Mouse (Mus musculus) forebrain, embryonic 15.5 days (tissue): ENCODE results near the gene Nupl1. TPM values are rescaled to one million over a fixed set of nuclear protein-coding genes. Genes with fewer than 3 reads are reported as not detected.
A peak's percentile ranks its signal among the peaks of the same experiment; 100 is the strongest.

ENCODE experiments used
- ATAC-seq: fragments of 200-750 bp; cut with Nextera tagmentation; replicated peaks from 2 replicates; pipeline ENCODE4 v1.8.0; 2017; ENCODE audit warnings: mild to moderate bottlenecking, moderate TSS enrichment, moderate library complexity
- H3K27ac ChIP-seq: fragments of 300-500 bp; sonication (generic); replicated peaks from 2 replicates; pipeline ENCODE4 v1.5.1; 2015; ENCODE audit warnings: mild to moderate bottlenecking, inconsistent platforms
- H3K27me3 ChIP-seq: fragments of 300-500 bp; sonication (generic); 2 replicates; pipeline ENCODE4 v1.6.1; 2015; ENCODE audit warnings: inconsistent platforms
- H3K36me3 ChIP-seq: fragments of 300-500 bp; sonication (generic); 2 replicates; pipeline ENCODE4 v1.6.1; 2015; ENCODE audit warnings: mild to moderate bottlenecking, inconsistent platforms
- H3K4me1 ChIP-seq: fragments of 300-500 bp; sonication (generic); 2 replicates; pipeline ENCODE4 v1.6.1; 2015; ENCODE audit warnings: inconsistent platforms
- H3K4me2 ChIP-seq: fragments of 300-500 bp; sonication (generic); replicated peaks from 2 replicates; pipeline ENCODE4 v1.6.1; 2015; ENCODE audit warnings: mild to moderate bottlenecking, inconsistent platforms
- H3K4me3 ChIP-seq: fragments of 300-500 bp; sonication (generic); 2 replicates; pipeline ENCODE4 v1.5.1; 2015; ENCODE audit warnings: mild to moderate bottlenecking, inconsistent platforms
- H3K9ac ChIP-seq: fragments of 300-500 bp; sonication (generic); replicated peaks from 2 replicates; pipeline ENCODE4 v1.6.1; 2015; ENCODE audit warnings: mild to moderate bottlenecking, inconsistent platforms
- H3K9me3 ChIP-seq: fragments of 300-500 bp; sonication (generic); 2 replicates; pipeline ENCODE4 v1.6.1; 2016; ENCODE audit warnings: inconsistent platforms
- WGBS: fragments of 180-500 bp; shearing (Covaris S2); methylation state at CpG from one replicate; pipeline ENCODE4 v1.1.7; 2015; ENCODE audit warnings: mixed read lengths; 5-methylcytosine and 5-hydroxymethylcytosine counted together
- polyA plus RNA-seq: library from polyadenylated mRNA; unstranded; fragments of >200 nt; fragmentation: Nextera tagmentation; extraction: Ambion mirVana; gene quantifications from 2 replicates; pipeline ENCODE4 v1.2.1, GENCODE M21; 2015

Nupl1 gene
- 0.09 and 0.11 TPM in 2 replicates for polyA plus RNA-seq

DNA sequence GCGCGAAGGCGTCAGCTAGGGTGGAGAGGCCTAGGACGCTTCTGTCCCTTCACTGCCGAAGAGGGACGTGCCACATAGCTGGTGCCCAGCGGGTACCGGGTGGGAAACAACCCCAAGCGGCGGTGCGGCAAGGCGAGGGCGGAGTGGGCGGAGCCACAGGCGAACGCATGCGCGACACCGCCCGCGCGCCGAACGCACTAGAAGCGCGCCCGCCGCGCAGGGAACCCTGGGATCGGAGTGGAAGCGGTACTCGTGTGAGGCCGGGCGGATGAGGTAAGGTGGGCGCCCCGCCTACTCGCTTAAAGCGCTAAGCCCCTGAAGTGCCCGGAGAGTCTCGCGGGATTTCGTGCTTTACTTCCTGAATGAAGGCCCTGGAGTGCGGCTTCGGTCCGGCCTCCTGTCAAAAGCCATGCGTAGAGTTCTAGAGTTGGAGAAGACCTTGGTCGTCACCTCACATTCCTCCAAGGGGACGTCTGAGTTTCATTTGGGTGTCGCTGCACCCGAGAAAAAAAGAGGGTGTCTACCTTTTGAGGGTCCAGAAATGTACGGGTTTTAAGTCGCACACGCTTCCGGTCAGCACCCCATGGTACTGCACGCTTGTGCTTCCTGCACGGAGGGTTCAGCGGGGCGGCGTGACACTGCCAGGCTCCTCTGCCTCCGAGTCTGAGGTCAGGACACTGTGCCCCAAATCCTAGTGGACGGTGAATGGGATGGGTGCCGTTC is at the start of gene Nupl1, which contains the start of gene Gm49336:
Gene Nupl1, minus strand, starts transcription at position 151 of the 723 bp plus-strand sequence.
Gene Gm49336, minus strand, starts transcription at position 227 of the 723 bp plus-strand sequence.
- no peaks in the 10 kb centered on the region for H3K27me3 ChIP-seq
- H3K9ac ChIP-seq = peak within 1 kb of the TSS; percentile 87
- under 1% methylated on average over 62 of the region's 62 CpGs for WGBS
- peak; percentile 100 for ATAC-seq
- H3K4me1 ChIP-seq = peaks cover 26% of the 10 kb centered on the region
- peak within 1 kb of the TSS; percentile 81 for H3K4me2 ChIP-seq
- no peaks in the 10 kb centered on the region for H3K36me3 ChIP-seq
- peak within 1 kb of the TSS; percentile 94 for H3K27ac ChIP-seq
- no peaks in the 10 kb centered on the region for H3K9me3 ChIP-seq
- peak within 1 kb of the TSS; percentile 86 for H3K4me3 ChIP-seq

GRCm38 (mm10) chr14:60301024-60301423 is 49.8 kb upstream of the Nupl1 start:
- peak; percentile 60 for ATAC-seq
- H3K27ac ChIP-seq = peak overlapping the region; percentile 65
- 11% methylated on average over 6 of the region's 6 CpGs for WGBS
- H3K9ac ChIP-seq = no peak overlapping the region
- no peaks in the 10 kb centered on the region for H3K9me3 ChIP-seq
- no peaks in the 10 kb centered on the region for H3K27me3 ChIP-seq
- H3K4me1 ChIP-seq = peaks cover 32% of the 10 kb centered on the region
- no peak overlapping the region for H3K4me3 ChIP-seq
- no peak overlapping the region for H3K4me2 ChIP-seq
- H3K36me3 ChIP-seq = peaks cover 19% of the 10 kb centered on the region

DNA sequence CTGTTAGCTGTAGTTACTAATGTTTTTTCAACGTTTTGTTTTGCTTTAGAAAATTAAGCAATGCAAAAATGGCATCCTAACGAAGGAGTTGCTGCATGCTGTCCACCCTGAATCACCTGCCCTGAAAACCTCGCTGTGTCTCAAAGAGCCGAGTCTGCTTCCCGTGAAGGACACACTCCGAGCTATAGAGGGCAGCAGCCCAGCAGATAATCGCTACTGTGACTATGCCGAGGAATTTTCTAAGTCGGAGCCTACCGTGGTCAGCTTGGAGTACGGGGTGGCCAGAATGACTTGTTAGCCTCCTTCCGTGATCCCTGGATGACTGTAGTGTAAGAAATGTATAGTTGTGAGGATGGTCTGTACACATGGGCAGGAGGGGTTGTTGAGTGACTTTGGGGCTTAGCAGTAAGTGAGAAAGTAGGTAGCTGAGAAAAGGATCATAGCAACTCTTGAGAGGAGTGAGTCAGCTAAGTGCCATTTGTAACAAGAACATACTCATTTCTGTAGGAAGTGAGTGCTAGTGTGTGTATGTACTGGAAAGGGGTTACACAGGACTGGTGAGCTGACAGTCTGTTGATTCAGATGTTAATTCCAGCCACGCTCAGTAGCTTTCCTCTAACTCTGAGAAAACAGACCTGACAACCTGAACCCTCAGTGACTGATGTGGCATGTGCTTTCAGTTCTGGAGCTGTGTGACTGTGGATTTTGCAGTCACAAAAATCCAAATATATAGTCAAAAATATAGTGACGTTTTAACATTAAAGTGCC is 49.2 kb upstream of the Nupl1 start:
- peak; percentile 41; the same call in 1 of the 2 replicates for ATAC-seq
- 28% methylated on average over 14 of the region's 14 CpGs for WGBS
- H3K4me2 ChIP-seq = no peak overlapping the region

GRCm38 (mm10) chr14:60295531-60295930 is 44.3 kb upstream of the Nupl1 start:
- Histone ChIP-seq H3K4me2 (no peak overlapping the region), H3K9ac (no peak overlapping the region), H3K27ac (no peak overlapping the region), H3K4me1 (peaks cover 7% of the 10 kb centered on the region), H3K27me3 (no peaks in the 10 kb centered on the region), H3K36me3 (peaks cover 35% of the 10 kb centered on the region; the same call in 1 of the 2 replicates), H3K9me3 (no peaks in the 10 kb centered on the region), H3K4me3 (no peak overlapping the region)
- 90% methylated on average over 1 of the region's 1 CpGs for WGBS
- ATAC-seq = no peak

More for the DNA sequence above, 49.2 kb upstream of the Nupl1 start:
- Histone ChIP-seq H3K9me3 (no peaks in the 10 kb centered on the region), H3K36me3 (peaks cover 19% of the 10 kb centered on the region), H3K9ac (no peak overlapping the region), H3K4me1 (peaks cover 31% of the 10 kb centered on the region), H3K27me3 (no peaks in the 10 kb centered on the region), H3K4me3 (no peak overlapping the region), H3K27ac (peak overlapping the region; percentile 65)

GRCm38 (mm10) chr14:60290363-60290762 is 39.1 kb upstream of the Nupl1 start:
- Histone ChIP-seq H3K4me2 (no peak overlapping the region), H3K9me3 (no peaks in the 10 kb centered on the region), H3K4me3 (no peak overlapping the region), H3K9ac (no peak overlapping the region), H3K27ac (no peak overlapping the region), H3K27me3 (no peaks in the 10 kb centered on the region), H3K4me1 (no peaks in the 10 kb centered on the region), H3K36me3 (peaks cover 37% of the 10 kb centered on the region)
- WGBS = 78% methylated on average over 4 of the region's 4 CpGs
- ATAC-seq = no peak

GRCm38 (mm10) chr14:60286194-60286863 is 35.1 kb upstream of the Nupl1 start:
- Histone ChIP-seq H3K27me3 (no peaks in the 10 kb centered on the region), H3K4me3 (no peak overlapping the region), H3K4me1 (no peaks in the 10 kb centered on the region), H3K27ac (no peak overlapping the region), H3K9ac (no peak overlapping the region), H3K36me3 (peaks cover 28% of the 10 kb centered on the region), H3K4me2 (no peak overlapping the region), H3K9me3 (no peaks in the 10 kb centered on the region)
- WGBS = 90% methylated on average over 7 of the region's 7 CpGs
- no peak for ATAC-seq

GRCm38 (mm10) chr14:60275301-60276276 is 24.4 kb upstream of the Nupl1 start:
- H3K27me3 ChIP-seq = no peaks in the 10 kb centered on the region
- H3K36me3 ChIP-seq = peaks cover 5% of the 10 kb centered on the region; the same call in 1 of the 2 replicates
- no peak overlapping the region for H3K27ac ChIP-seq
- H3K9me3 ChIP-seq = no peaks in the 10 kb centered on the region
- H3K9ac ChIP-seq = no peak overlapping the region
- WGBS = 93% methylated on average over 7 of the region's 7 CpGs
- no peaks in the 10 kb centered on the region for H3K4me1 ChIP-seq
- no peak for ATAC-seq
- no peak overlapping the region for H3K4me2 ChIP-seq
- H3K4me3 ChIP-seq = no peak overlapping the region

DNA sequence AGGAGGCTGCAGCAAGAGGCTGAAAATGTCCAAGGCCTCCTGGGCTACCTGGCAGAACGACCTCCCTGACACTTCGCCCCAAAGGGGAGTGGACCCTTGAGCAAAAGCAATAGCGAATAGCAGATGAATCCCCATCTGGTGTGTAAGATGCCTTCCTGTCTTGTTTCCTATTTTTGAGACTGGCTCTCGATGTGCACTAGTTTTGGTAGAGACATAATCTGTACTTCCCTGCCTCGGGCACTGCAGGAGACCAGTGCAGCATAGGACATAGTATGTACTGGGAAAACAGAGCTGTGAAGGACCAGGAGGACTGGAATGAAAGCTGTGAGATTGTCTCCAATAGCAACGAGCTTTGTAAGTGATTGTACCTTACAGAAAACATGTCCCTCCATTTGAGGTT is 22.1 kb upstream of the Nupl1 start:
- Histone ChIP-seq H3K36me3 (peaks cover 5% of the 10 kb centered on the region; the same call in 1 of the 2 replicates), H3K27ac (no peak overlapping the region), H3K27me3 (no peaks in the 10 kb centered on the region), H3K9ac (no peak overlapping the region), H3K4me1 (no peaks in the 10 kb centered on the region), H3K4me2 (no peak overlapping the region), H3K4me3 (no peak overlapping the region), H3K9me3 (no peaks in the 10 kb centered on the region)
- WGBS = 87% methylated on average over 6 of the region's 6 CpGs
- ATAC-seq = no peak

DNA sequence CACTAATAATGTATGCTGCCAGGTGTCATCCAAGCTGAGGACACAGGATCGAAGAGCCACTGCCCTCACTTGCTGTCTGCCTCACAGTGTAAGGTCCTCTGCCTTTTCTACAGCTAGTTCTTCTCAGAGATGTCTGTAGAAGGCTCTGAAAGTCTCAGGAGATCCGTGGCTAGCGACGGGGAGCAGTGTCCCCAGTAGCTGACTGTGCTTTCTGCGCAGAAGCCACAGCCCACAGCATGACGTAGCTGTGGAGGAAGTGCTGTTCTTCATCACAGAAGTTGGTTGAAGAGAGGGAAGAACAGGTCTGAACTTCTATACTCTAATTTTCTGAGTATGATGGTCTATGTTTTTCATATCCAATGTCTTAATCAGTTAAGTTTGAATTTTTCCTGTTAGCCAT is 18.1 kb upstream of the Nupl1 start:
- no peaks in the 10 kb centered on the region for H3K27me3 ChIP-seq
- H3K4me2 ChIP-seq = no peak overlapping the region
- H3K36me3 ChIP-seq = no peaks in the 10 kb centered on the region
- no peak overlapping the region for H3K4me3 ChIP-seq
- peaks cover 20% of the 10 kb centered on the region for H3K4me1 ChIP-seq
- no peaks in the 10 kb centered on the region for H3K9me3 ChIP-seq
- H3K9ac ChIP-seq = no peak overlapping the region
- no peak overlapping the region for H3K27ac ChIP-seq
- 90% methylated on average over 6 of the region's 6 CpGs for WGBS
- no peak for ATAC-seq

DNA sequence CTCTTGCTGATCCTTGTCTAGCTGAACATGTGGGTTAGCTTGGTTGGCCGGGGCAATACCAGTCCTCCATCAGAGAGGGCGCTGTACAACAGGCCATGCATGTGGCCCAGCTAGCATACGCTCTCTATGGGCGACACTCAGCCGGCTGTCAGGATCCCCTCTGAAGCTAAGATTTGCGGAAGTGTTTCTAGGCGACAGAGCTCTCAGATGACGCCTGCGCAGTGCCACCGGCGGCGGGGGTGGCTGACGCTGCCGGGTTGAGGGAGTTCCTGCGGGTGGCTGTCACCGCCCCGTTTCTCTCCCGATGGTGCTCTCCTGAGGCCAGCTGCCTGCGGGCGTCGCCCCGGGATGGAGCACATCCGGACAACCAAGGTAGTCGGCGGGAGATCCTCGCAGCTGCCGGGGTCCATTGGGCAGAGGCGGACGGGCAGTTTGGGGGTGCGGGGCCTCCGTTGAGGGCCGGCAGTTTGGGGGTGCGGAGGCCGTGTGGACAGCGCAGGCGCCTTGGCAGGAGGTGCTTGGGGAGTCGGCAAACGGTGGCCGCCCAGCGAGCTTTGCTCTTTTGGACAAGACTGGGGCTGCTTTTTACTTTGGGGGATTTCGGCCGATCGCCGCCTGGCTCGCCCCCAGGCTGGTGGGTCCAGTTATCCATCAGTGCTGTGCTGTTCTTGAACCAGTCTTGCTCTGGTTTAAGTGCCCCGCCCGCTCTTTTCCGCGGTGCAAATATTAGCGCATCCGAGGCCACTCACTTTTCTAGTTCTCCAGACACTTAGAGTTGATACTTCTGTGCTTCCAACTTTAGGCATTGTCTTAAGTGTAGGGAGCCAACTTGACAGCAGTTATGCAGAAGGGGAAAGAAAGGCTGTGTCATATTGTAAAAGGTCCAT is 14.0 kb upstream of the Nupl1 start, which contains the start of gene Mtmr6:
Gene Mtmr6, plus strand, starts transcription at position 239 of the 887 bp plus-strand sequence.
- under 1% methylated on average over 51 of the region's 51 CpGs for WGBS

More for the DNA sequence above, 14.0 kb upstream of the Nupl1 start, which contains the start of gene Mtmr6:
- Histone ChIP-seq H3K9me3 (no peaks in the 10 kb centered on the region), H3K4me3 (peak within 1 kb of the TSS; percentile 75), H3K36me3 (no peaks in the 10 kb centered on the region), H3K27me3 (no peaks in the 10 kb centered on the region), H3K4me2 (peak within 1 kb of the TSS; percentile 72), H3K9ac (peak within 1 kb of the TSS; percentile 82), H3K27ac (peak within 1 kb of the TSS; percentile 83), H3K4me1 (peaks cover 20% of the 10 kb centered on the region)
- ATAC-seq = peak; percentile 100
